Mouse (Mus musculus) midbrain, embryonic 15.5 days (tissue): ENCODE results near the gene Ccnt1. TPM values are rescaled to one million over a fixed set of nuclear protein-coding genes. Genes with fewer than 3 reads are reported as not detected.
A peak's percentile ranks its signal among the peaks of the same experiment; 100 is the strongest.
"Not testable (repeated sequence)": the region's sequence is repeated elsewhere in the genome, so short reads cannot be mapped to it uniquely, and the experiment has no call there.

Experiments used
- ATAC-seq: fragments of 200-750 bp; cut with Nextera tagmentation; replicated peaks from 2 replicates; pipeline ENCODE4 v1.8.0; 2017; ENCODE audit warnings: moderate TSS enrichment
- H3K27ac ChIP-seq: fragments of 300-500 bp; sonication (generic); 2 replicates; pipeline ENCODE4 v1.5.1; 2015; ENCODE audit warnings: mild to moderate bottlenecking, inconsistent platforms
- H3K27me3 ChIP-seq: fragments of 300-500 bp; sonication (generic); replicated peaks from 2 replicates; pipeline ENCODE4 v1.6.1; 2015; ENCODE audit warnings: inconsistent platforms
- H3K36me3 ChIP-seq: fragments of 300-500 bp; sonication (generic); replicated peaks from 2 replicates; pipeline ENCODE4 v1.6.1; 2015; ENCODE audit warnings: inconsistent platforms
- H3K4me1 ChIP-seq: fragments of 300-500 bp; sonication (generic); 2 replicates; pipeline ENCODE4 v1.6.1; 2015; ENCODE audit warnings: inconsistent platforms
- H3K4me2 ChIP-seq: fragments of 300-500 bp; sonication (generic); 2 replicates; pipeline ENCODE4 v1.6.1; 2015; ENCODE audit warnings: inconsistent platforms, mild to moderate bottlenecking, moderate library complexity
- H3K4me3 ChIP-seq: fragments of 300-500 bp; sonication (generic); 2 replicates; pipeline ENCODE4 v1.5.1; 2015; ENCODE audit warnings: mild to moderate bottlenecking, inconsistent platforms
- H3K9ac ChIP-seq: fragments of 300-500 bp; sonication (generic); 2 replicates; pipeline ENCODE4 v1.6.1; 2015; ENCODE audit warnings: mild to moderate bottlenecking, inconsistent platforms
- H3K9me3 ChIP-seq: fragments of 300-500 bp; sonication (generic); 2 replicates; pipeline ENCODE4 v1.6.1; 2016; ENCODE audit warnings: inconsistent platforms
- whole genome bisulfite sequencing: fragments of 180-500 bp; shearing (Covaris S2); methylation state at CpG from one replicate; pipeline ENCODE4 v1.1.7; 2015; ENCODE audit warnings: mixed read lengths; 5-methylcytosine and 5-hydroxymethylcytosine counted together
- polyA plus RNA-seq: library from polyadenylated mRNA; unstranded; fragments of >200 nt; fragmentation: Nextera tagmentation; extraction: Ambion mirVana; gene quantifications from 2 replicates; pipeline ENCODE4 v1.2.1, GENCODE M21; 2015

Ccnt1 gene
- polyA plus RNA-seq, 1 experiment from 2014 or later, result 72.6 TPM

GRCm38 (mm10) chr15:98533881-98534627, 36.7 kb downstream of the Ccnt1 start, which contains the start of gene Kansl2:
TSS of gene Kansl2 (minus strand) at chr15:98534264.
- H3K9me3 ChIP-seq, result no peaks in the 10 kb centered on the region
- under 1% methylated on average over 70 of the region's 70 CpGs for WGBS
- H3K4me1 ChIP-seq, result peaks cover 22% of the 10 kb centered on the region

GRCm38 (mm10) chr15:98533035-98533531, 37.6 kb downstream of the Ccnt1 start:
- Histone ChIP-seq H3K36me3 (peaks cover 22% of the 10 kb centered on the region), H3K27ac (peak overlapping the region; percentile 97; the same call in 1 of the 2 replicates)
- WGBS, result under 1% methylated on average over 18 of the region's 18 CpGs

More at GRCm38 (mm10) chr15:98533881-98534627, 36.7 kb downstream of the Ccnt1 start, which contains the start of gene Kansl2:
- ATAC-seq, result peak; percentile 100
- Histone ChIP-seq H3K27me3 (no peaks in the 10 kb centered on the region), H3K27ac (peak within 1 kb of the TSS; percentile 97), H3K4me2 (peak within 1 kb of the TSS; percentile 69), H3K36me3 (peaks cover 19% of the 10 kb centered on the region), H3K4me3 (peak within 1 kb of the TSS; percentile 96), H3K9ac (peak within 1 kb of the TSS; percentile 74)

GRCm38 (mm10) chr15:98532281-98532680, 38.4 kb downstream of the Ccnt1 start:
- Histone ChIP-seq H3K36me3 (peaks cover 30% of the 10 kb centered on the region), H3K27ac (no peak overlapping the region), H3K4me2 (peak overlapping the region; percentile 69), H3K9me3 (no peaks in the 10 kb centered on the region), H3K4me3 (peak overlapping the region; percentile 96), H3K4me1 (peaks cover 22% of the 10 kb centered on the region), H3K9ac (peak overlapping the region; percentile 74), H3K27me3 (no peaks in the 10 kb centered on the region)
- ATAC-seq, result no peak
- 47% methylated on average over 5 of the region's 5 CpGs for WGBS

More at GRCm38 (mm10) chr15:98533035-98533531, 37.6 kb downstream of the Ccnt1 start:
- no peak for ATAC-seq
- Histone ChIP-seq H3K4me1 (peaks cover 22% of the 10 kb centered on the region), H3K9me3 (no peaks in the 10 kb centered on the region), H3K4me3 (peak overlapping the region; percentile 96), H3K27me3 (no peaks in the 10 kb centered on the region), H3K4me2 (peak overlapping the region; percentile 69), H3K9ac (peak overlapping the region; percentile 74)

- Histone ChIP-seq H3K9me3 (no peaks in the 10 kb centered on the region), H3K4me3 (no peak overlapping the region), H3K27me3 (no peaks in the 10 kb centered on the region), H3K4me2 (no peak overlapping the region), H3K4me1 (peaks cover 21% of the 10 kb centered on the region), H3K36me3 (peaks cover 52% of the 10 kb centered on the region), H3K9ac (no peak overlapping the region), H3K27ac (no peak overlapping the region)
- WGBS, result 88% methylated on average over 5 of the region's 5 CpGs
- ATAC-seq, result no peak
Observed at GRCm38 (mm10) chr15:98528066-98528563, 42.6 kb downstream of the Ccnt1 start.

GRCm38 (mm10) chr15:98527056-98527771, 43.5 kb downstream of the Ccnt1 start:
- WGBS, result 93% methylated on average over 5 of the region's 5 CpGs

GRCm38 (mm10) chr15:98526057-98526456, 44.7 kb downstream of the Ccnt1 start:
- Histone ChIP-seq H3K4me3 (no peak overlapping the region), H3K4me2 (no peak overlapping the region), H3K9ac (no peak overlapping the region), H3K27ac (no peak overlapping the region), H3K36me3 (peaks cover 61% of the 10 kb centered on the region), H3K4me1 (peaks cover 3% of the 10 kb centered on the region; the same call in 1 of the 2 replicates), H3K27me3 (no peaks in the 10 kb centered on the region), H3K9me3 (no peaks in the 10 kb centered on the region)
- 76% methylated on average over 5 of the region's 5 CpGs for WGBS
- ATAC-seq, result no peak

More at GRCm38 (mm10) chr15:98527056-98527771, 43.5 kb downstream of the Ccnt1 start:
- ATAC-seq, result no peak
- no peak overlapping the region for H3K4me3 ChIP-seq
- no peak overlapping the region for H3K4me2 ChIP-seq
- no peak overlapping the region for H3K9ac ChIP-seq
- no peaks in the 10 kb centered on the region for H3K27me3 ChIP-seq
- H3K4me1 ChIP-seq, result peaks cover 12% of the 10 kb centered on the region
- H3K27ac ChIP-seq, result no peak overlapping the region
- no peaks in the 10 kb centered on the region for H3K9me3 ChIP-seq
- peaks cover 56% of the 10 kb centered on the region for H3K36me3 ChIP-seq

GRCm38 (mm10) chr15:98521245-98521644, 49.5 kb downstream of the Ccnt1 start:
- H3K4me3 ChIP-seq, result no peak overlapping the region
- H3K27ac ChIP-seq, result no peak overlapping the region
- H3K27me3 ChIP-seq, result no peaks in the 10 kb centered on the region
- no peaks in the 10 kb centered on the region for H3K4me1 ChIP-seq
- WGBS, result 91% methylated on average over 3 of the region's 3 CpGs
- no peak overlapping the region for H3K9ac ChIP-seq
- peaks cover 48% of the 10 kb centered on the region for H3K36me3 ChIP-seq
- H3K9me3 ChIP-seq, result no peaks in the 10 kb centered on the region
- H3K4me2 ChIP-seq, result no peak overlapping the region
- ATAC-seq, result no peak

- no peak overlapping the region for H3K27ac ChIP-seq
- no peak overlapping the region for H3K9ac ChIP-seq
- no peak overlapping the region for H3K4me2 ChIP-seq
- no peaks in the 10 kb centered on the region for H3K4me1 ChIP-seq
- H3K4me3 ChIP-seq, result no peak overlapping the region
- ATAC-seq, result no peak
- H3K27me3 ChIP-seq, result no peaks in the 10 kb centered on the region
- no peaks in the 10 kb centered on the region for H3K9me3 ChIP-seq
- WGBS, result 71% methylated on average over 16 of the region's 16 CpGs
- H3K36me3 ChIP-seq, result peaks cover 28% of the 10 kb centered on the region; the same call in 1 of the 2 replicates
Observed at GRCm38 (mm10) chr15:98517380-98518355, 53.1 kb downstream of the Ccnt1 start.

GRCm38 (mm10) chr15:98514845-98515244, 55.9 kb downstream of the Ccnt1 start:
- H3K36me3 ChIP-seq, result peaks cover 13% of the 10 kb centered on the region; the same call in 1 of the 2 replicates
- H3K27ac ChIP-seq, H3K4me2 ChIP-seq, ATAC-seq, H3K4me1 ChIP-seq, H3K9ac ChIP-seq, H3K27me3 ChIP-seq, H3K9me3 ChIP-seq, H3K4me3 ChIP-seq: not testable (repeated sequence)
- 91% methylated on average over 2 of the region's 2 CpGs for WGBS

GRCm38 (mm10) chr15:98514146-98514545, 56.6 kb downstream of the Ccnt1 start:
- Histone ChIP-seq H3K9ac (no peak overlapping the region), H3K9me3 (no peaks in the 10 kb centered on the region), H3K36me3 (peaks cover 8% of the 10 kb centered on the region; the same call in 1 of the 2 replicates), H3K27ac (no peak overlapping the region), H3K27me3 (no peaks in the 10 kb centered on the region), H3K4me3 (no peak overlapping the region), H3K4me2 (no peak overlapping the region), H3K4me1 (peaks cover 5% of the 10 kb centered on the region; the same call in 1 of the 2 replicates)
- no peak for ATAC-seq
- 87% methylated on average over 8 of the region's 8 CpGs for WGBS

GRCm38 (mm10) chr15:98513676-98514075, 57.0 kb downstream of the Ccnt1 start:
- not testable (repeated sequence) for H3K27me3 ChIP-seq, H3K27ac ChIP-seq, ATAC-seq, H3K4me2 ChIP-seq, H3K36me3 ChIP-seq, H3K9me3 ChIP-seq, H3K4me3 ChIP-seq, H3K9ac ChIP-seq, H3K4me1 ChIP-seq
- 73% methylated on average over 3 of the region's 3 CpGs for WGBS
